Mouse (Mus musculus): ENCODE data around the gene Fdx1.
A peak's percentile ranks its signal among the peaks of the same experiment; 100 is the strongest.

The Fdx1 gene

GRCm38 (mm10) chr9:51962975-51963701, at the start of gene Fdx1:
TSS of gene Fdx1 (minus strand) at chr9:51963556.
- peak; percentile 79 for DNase-seq

GRCm38 (mm10) chr9:52012781-52013436, 49.6 kb upstream of the Fdx1 start:
- DNase-seq = no peak

GRCm38 (mm10) chr9:52012311-52012710, 49.0 kb upstream of the Fdx1 start:
- DNase-seq = no peak

GRCm38 (mm10) chr9:52008511-52008910, 45.2 kb upstream of the Fdx1 start:
- DNase-seq = no peak

- no peak for DNase-seq
Observed at GRCm38 (mm10) chr9:52007341-52007740, 44.0 kb upstream of the Fdx1 start.

GRCm38 (mm10) chr9:52003501-52003900, 40.1 kb upstream of the Fdx1 start:
- DNase-seq = no peak

GRCm38 (mm10) chr9:51995331-51996099, 32.2 kb upstream of the Fdx1 start:
- peak; percentile 27 for DNase-seq

GRCm38 (mm10) chr9:51994636-51995260, 31.4 kb upstream of the Fdx1 start:
- DNase-seq = no peak

GRCm38 (mm10) chr9:51993486-51994275, 30.3 kb upstream of the Fdx1 start:
- peak; percentile 59 for DNase-seq

GRCm38 (mm10) chr9:51991241-51991876, 28.0 kb upstream of the Fdx1 start:
- no peak for DNase-seq

GRCm38 (mm10) chr9:51990828-51991227, 27.5 kb upstream of the Fdx1 start:
- peak; percentile 63 for DNase-seq

GRCm38 (mm10) chr9:51985493-51986099, 22.2 kb upstream of the Fdx1 start:
- no peak for DNase-seq

GRCm38 (mm10) chr9:51981131-51981530, 17.8 kb upstream of the Fdx1 start:
- DNase-seq = no peak

GRCm38 (mm10) chr9:51979301-51979700, 15.9 kb upstream of the Fdx1 start:
- DNase-seq = no peak

GRCm38 (mm10) chr9:51978545-51979259, 15.3 kb upstream of the Fdx1 start:
- DNase-seq = no peak

- peak; percentile 72 for DNase-seq
Observed at GRCm38 (mm10) chr9:51977439-51978000, 14.2 kb upstream of the Fdx1 start.

GRCm38 (mm10) chr9:51974871-51975270, 11.5 kb upstream of the Fdx1 start:
- DNase-seq = no peak

- no peak for DNase-seq
Observed at GRCm38 (mm10) chr9:51973846-51974245, 10.5 kb upstream of the Fdx1 start.

GRCm38 (mm10) chr9:51966373-51966772, 3.0 kb upstream of the Fdx1 start:
- DNase-seq = no peak

- DNase-seq = no peak
Observed at GRCm38 (mm10) chr9:51964110-51964509, 754 bp upstream of the Fdx1 start.

All from liver (tissue).